Mouse (Mus musculus) neural tube, embryonic 11.5 days (tissue): ENCODE measurements around the gene Adam15. TPM values are rescaled to one million over a fixed set of nuclear protein-coding genes. Genes with fewer than 3 reads are reported as not detected.

Experiments used
- ATAC-seq: fragments of 200-750 bp; cut with Nextera tagmentation; 2 replicates; pipeline ENCODE4 v1.8.0; 2017; ENCODE audit warnings: moderate number of reproducible peaks, mild to moderate bottlenecking, moderate TSS enrichment, moderate library complexity; ENCODE audit not compliant: insufficient read depth, low FRiP score, low TSS enrichment
- DNase-seq: peaks from one replicate; pipeline ENCODE4 v3.0.0-alpha.2; 2015; ENCODE audit warnings: low spot score
- H3K27ac ChIP-seq: fragments of 300-500 bp; sonication (generic); 2 replicates; pipeline ENCODE4 v1.5.1; 2014; ENCODE audit warnings: low read depth, mild to moderate bottlenecking, low read length
- H3K27me3 ChIP-seq: fragments of 300-500 bp; sonication (generic); 2 replicates; pipeline ENCODE4 v1.6.1; 2014; ENCODE audit warnings: mild to moderate bottlenecking, low read length, mixed read lengths; ENCODE audit not compliant: control insufficient read depth, insufficient read depth
- H3K36me3 ChIP-seq: fragments of 300-500 bp; sonication (generic); 2 replicates; pipeline ENCODE4 v1.6.1; 2014; ENCODE audit warnings: mild to moderate bottlenecking, low read length, moderate library complexity, mixed read lengths; ENCODE audit not compliant: control insufficient read depth, insufficient read depth
- H3K4me1 ChIP-seq: fragments of 300-500 bp; sonication (generic); 2 replicates; pipeline ENCODE4 v1.6.1; 2014; ENCODE audit warnings: low read length, mixed read lengths; ENCODE audit not compliant: control insufficient read depth, insufficient read depth
- H3K4me2 ChIP-seq: fragments of 300-500 bp; sonication (generic); 2 replicates; pipeline ENCODE4 v1.6.1; 2014; ENCODE audit warnings: low read depth, mild to moderate bottlenecking, moderate library complexity
- H3K4me3 ChIP-seq: fragments of 300-500 bp; sonication (generic); 2 replicates; pipeline ENCODE4 v1.5.1; 2014; ENCODE audit warnings: low read depth, low read length
- H3K9ac ChIP-seq: fragments of 300-500 bp; sonication (generic); 2 replicates; pipeline ENCODE4 v1.6.1; 2014; ENCODE audit warnings: mild to moderate bottlenecking, low read length
- H3K9me3 ChIP-seq: fragments of 300-500 bp; sonication (generic); 2 replicates; pipeline ENCODE4 v1.6.1; 2016; ENCODE audit warnings: low read length; ENCODE audit not compliant: control insufficient read depth
- WGBS: fragments of 180-500 bp; shearing (Covaris S2); extraction: QIAGEN DNeasy Blood & Tissue Kit; methylation state at CpG from one replicate; pipeline ENCODE4 v1.1.7; 2014; 5-methylcytosine and 5-hydroxymethylcytosine counted together
- polyA plus RNA-seq: library from polyadenylated mRNA; unstranded; fragments of >200 nt; fragmentation: Nextera tagmentation; extraction: Ambion mirVana; gene quantifications from 2 replicates; pipeline ENCODE4 v1.2.1, GENCODE M21; 2014

The Adam15 gene
- polyA plus RNA-seq, 1 experiment from 2014 or later, result 18.3 TPM

- Histone ChIP-seq H3K4me3 (0 out of 2 replicates have a peak overlapping the region, but pooled peaks have one; percentile 9), H3K4me1 (no peaks in the 10 kb centered on the region), H3K27me3 (no peaks in the 10 kb centered on the region), H3K4me2 (no peak overlapping the region), H3K9ac (no peak overlapping the region), H3K27ac (no peak overlapping the region), H3K9me3 (no peaks in the 10 kb centered on the region), H3K36me3 (no peaks in the 10 kb centered on the region)
- ATAC-seq, result no peak
- 46% methylated on average over 8 of the region's 8 CpGs for WGBS
- no peak for DNase-seq
Measured at GRCm38 (mm10) chr3:89305551-89306325, 44.1 kb downstream of the Adam15 start.

DNA sequence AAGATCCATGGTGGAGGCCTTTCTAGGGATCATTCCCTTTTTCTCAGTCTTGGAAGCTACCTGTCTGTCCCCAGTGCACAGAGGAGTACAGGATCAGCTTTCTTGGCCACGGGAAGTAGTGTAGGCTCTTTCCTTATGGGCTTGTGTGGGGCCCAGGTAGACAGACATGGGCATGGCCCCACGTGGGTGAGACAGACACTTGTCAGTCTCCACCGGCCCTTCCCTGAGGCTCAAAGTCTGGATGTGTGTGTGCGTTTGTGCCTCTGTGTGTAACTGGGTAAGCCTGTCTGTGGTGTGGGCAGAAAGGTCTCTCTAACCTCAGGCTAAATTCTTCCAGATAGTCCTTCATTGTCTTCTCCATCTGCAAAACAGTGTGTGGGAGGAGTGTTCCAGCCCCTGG, 44.7 kb downstream of the Adam15 start:
- Histone ChIP-seq H3K27ac (no peak overlapping the region), H3K36me3 (no peaks in the 10 kb centered on the region), H3K4me1 (no peaks in the 10 kb centered on the region), H3K27me3 (no peaks in the 10 kb centered on the region), H3K4me3 (no peak overlapping the region), H3K4me2 (no peak overlapping the region), H3K9me3 (no peaks in the 10 kb centered on the region), H3K9ac (no peak overlapping the region)
- ATAC-seq, result no peak
- no peak for DNase-seq
- WGBS, result 70% methylated on average over 4 of the region's 4 CpGs

- Histone ChIP-seq H3K4me1 (no peaks in the 10 kb centered on the region), H3K9ac (no peak overlapping the region), H3K27me3 (no peaks in the 10 kb centered on the region), H3K36me3 (no peaks in the 10 kb centered on the region), H3K4me3 (no peak overlapping the region), H3K4me2 (no peak overlapping the region), H3K27ac (no peak overlapping the region), H3K9me3 (no peaks in the 10 kb centered on the region)
- DNase-seq, result no peak
- WGBS, result 80% methylated on average over 6 of the region's 6 CpGs
- ATAC-seq, result no peak
Measured at GRCm38 (mm10) chr3:89304440-89304839, 45.4 kb downstream of the Adam15 start.

DNA sequence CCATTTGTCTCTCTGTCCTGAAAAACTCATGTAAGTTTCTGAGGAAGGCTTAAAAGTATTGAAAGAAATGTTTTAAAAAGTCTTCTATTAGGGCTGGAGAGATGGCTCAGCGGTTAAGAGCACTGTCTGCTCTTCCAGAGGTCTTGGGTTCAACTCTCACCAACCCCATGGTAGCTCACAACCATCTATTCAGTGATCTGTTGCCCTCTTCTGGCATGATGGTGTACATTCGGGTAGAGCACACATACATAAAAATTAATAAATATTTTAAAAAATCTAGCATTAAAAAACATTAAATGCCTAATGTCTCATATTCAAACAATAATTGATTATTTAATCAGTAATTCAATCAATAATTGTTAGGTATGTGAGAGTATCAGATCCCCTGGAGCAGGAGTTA, 49.3 kb downstream of the Adam15 start:
- 61% methylated on average over 2 of the region's 2 CpGs for WGBS
- Histone ChIP-seq H3K36me3 (no peaks in the 10 kb centered on the region), H3K4me2 (no peak overlapping the region), H3K4me1 (no peaks in the 10 kb centered on the region), H3K27ac (no peak overlapping the region), H3K9ac (no peak overlapping the region), H3K9me3 (no peaks in the 10 kb centered on the region), H3K27me3 (no peaks in the 10 kb centered on the region), H3K4me3 (no peak overlapping the region)
- DNase-seq (no peak), ATAC-seq (no peak)

- no peak overlapping the region for H3K4me2 ChIP-seq
- no peak overlapping the region for H3K9ac ChIP-seq
- H3K27ac ChIP-seq, result no peak overlapping the region
- 65% methylated on average over 1 of the region's 1 CpGs for whole genome bisulfite sequencing
- H3K4me3 ChIP-seq, result no peak overlapping the region
- no peaks in the 10 kb centered on the region for H3K27me3 ChIP-seq
- no peaks in the 10 kb centered on the region for H3K4me1 ChIP-seq
- DNase-seq (no peak), ATAC-seq (no peak)
- H3K9me3 ChIP-seq, result no peaks in the 10 kb centered on the region
- H3K36me3 ChIP-seq, result no peaks in the 10 kb centered on the region
Measured at GRCm38 (mm10) chr3:89300071-89300470, 49.7 kb downstream of the Adam15 start.

DNA sequence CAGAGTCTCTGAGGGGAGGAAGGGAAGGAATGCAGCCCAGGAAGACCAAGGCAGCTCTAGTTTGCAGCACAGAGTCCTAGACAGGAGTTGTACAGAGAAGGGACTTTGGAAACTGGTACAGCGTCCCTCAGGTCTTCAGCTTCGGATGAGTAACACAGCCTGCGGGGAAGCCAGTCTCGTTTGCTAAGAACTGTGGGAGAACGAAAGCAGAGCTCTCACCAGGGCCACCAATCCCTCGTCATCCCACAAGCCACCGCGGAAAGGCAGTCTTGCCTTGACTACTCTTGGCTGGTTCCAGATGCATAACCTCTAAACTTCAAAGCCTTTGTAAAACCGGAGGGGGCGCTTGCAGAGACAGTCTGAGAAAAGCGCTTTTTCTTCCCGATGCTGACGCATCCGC, 50.3 kb downstream of the Adam15 start:
- Histone ChIP-seq H3K4me2 (peak overlapping the region; percentile 35), H3K27ac (no peak overlapping the region), H3K9me3 (no peaks in the 10 kb centered on the region), H3K4me3 (no peak overlapping the region), H3K4me1 (no peaks in the 10 kb centered on the region), H3K9ac (no peak overlapping the region), H3K27me3 (no peaks in the 10 kb centered on the region), H3K36me3 (no peaks in the 10 kb centered on the region)
- DNase-seq, result peak; percentile 40
- no peak for ATAC-seq
- WGBS, result 3% methylated on average over 14 of the region's 14 CpGs

- H3K4me1 ChIP-seq, result no peaks in the 10 kb centered on the region
- ATAC-seq (no peak), DNase-seq (no peak)
- WGBS, result 82% methylated on average over 6 of the region's 6 CpGs
- no peaks in the 10 kb centered on the region for H3K36me3 ChIP-seq
- H3K4me2 ChIP-seq, result no peak overlapping the region; the same call in 1 of the 2 replicates
- H3K9me3 ChIP-seq, result no peaks in the 10 kb centered on the region
- H3K9ac ChIP-seq, result no peak overlapping the region
- no peak overlapping the region for H3K4me3 ChIP-seq
- H3K27me3 ChIP-seq, result no peaks in the 10 kb centered on the region
- no peak overlapping the region for H3K27ac ChIP-seq
Measured at GRCm38 (mm10) chr3:89298908-89299307, 50.9 kb downstream of the Adam15 start.

DNA sequence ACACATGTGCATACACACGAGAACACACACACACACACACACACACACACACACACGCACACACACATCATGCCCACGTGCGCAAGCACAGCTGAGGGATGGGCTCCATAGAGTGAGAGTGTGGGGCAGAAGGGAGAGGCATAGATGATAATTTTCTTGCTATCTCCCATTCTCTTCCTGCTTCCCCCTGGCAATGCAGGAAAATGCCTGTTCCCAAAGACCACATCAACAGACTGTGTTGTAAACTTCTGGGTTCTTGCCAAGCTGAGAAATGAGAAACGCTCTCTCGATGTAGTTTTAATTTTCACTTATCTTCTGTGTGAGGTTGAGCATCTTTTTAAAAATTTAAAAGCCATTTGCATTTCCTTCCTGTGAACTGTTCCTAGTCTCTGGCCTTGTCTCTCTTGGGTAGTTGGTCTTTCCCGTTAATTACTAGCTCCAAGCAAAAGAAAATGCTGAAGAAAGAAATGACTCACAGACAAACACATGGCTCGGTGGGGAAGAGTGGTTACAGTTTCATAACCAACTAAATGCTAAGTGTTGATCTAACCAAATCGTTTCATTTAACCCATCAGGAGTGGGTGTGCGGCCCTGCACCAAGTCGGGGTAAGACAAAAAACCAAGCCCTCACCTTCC, 52.9 kb downstream of the Adam15 start:
- WGBS, result 91% methylated on average over 11 of the region's 11 CpGs
- no peaks in the 10 kb centered on the region for H3K4me1 ChIP-seq
- no peak overlapping the region for H3K27ac ChIP-seq
- H3K27me3 ChIP-seq, result no peaks in the 10 kb centered on the region
- H3K9me3 ChIP-seq, result no peaks in the 10 kb centered on the region
- no peak overlapping the region for H3K4me3 ChIP-seq
- no peak for DNase-seq
- no peak overlapping the region for H3K4me2 ChIP-seq
- no peak for ATAC-seq
- no peaks in the 10 kb centered on the region for H3K36me3 ChIP-seq
- no peak overlapping the region for H3K9ac ChIP-seq

GRCm38 (mm10) chr3:89295685-89296230, 54.0 kb downstream of the Adam15 start:
- WGBS, result 85% methylated on average over 8 of the region's 8 CpGs
- ATAC-seq (no peak), DNase-seq (no peak)
- Histone ChIP-seq H3K9ac (no peak overlapping the region), H3K36me3 (no peaks in the 10 kb centered on the region), H3K9me3 (no peaks in the 10 kb centered on the region), H3K4me3 (no peak overlapping the region), H3K4me2 (no peak overlapping the region), H3K27me3 (no peaks in the 10 kb centered on the region), H3K4me1 (no peaks in the 10 kb centered on the region), H3K27ac (no peak overlapping the region)
